Mouse (Mus musculus) A20 (cell line): Measurements from ENCODE around the gene Atrx.
"Not testable (repeated sequence)": the region's sequence is repeated elsewhere in the genome, so short reads cannot be mapped to it uniquely, and the experiment has no call there.

Experiments
- DNase-seq: peaks from one replicate; pipeline ENCODE4 v3.0.0-alpha.2; 2011; ENCODE audit warnings: low read depth, low spot score

Gene Atrx

DNA sequence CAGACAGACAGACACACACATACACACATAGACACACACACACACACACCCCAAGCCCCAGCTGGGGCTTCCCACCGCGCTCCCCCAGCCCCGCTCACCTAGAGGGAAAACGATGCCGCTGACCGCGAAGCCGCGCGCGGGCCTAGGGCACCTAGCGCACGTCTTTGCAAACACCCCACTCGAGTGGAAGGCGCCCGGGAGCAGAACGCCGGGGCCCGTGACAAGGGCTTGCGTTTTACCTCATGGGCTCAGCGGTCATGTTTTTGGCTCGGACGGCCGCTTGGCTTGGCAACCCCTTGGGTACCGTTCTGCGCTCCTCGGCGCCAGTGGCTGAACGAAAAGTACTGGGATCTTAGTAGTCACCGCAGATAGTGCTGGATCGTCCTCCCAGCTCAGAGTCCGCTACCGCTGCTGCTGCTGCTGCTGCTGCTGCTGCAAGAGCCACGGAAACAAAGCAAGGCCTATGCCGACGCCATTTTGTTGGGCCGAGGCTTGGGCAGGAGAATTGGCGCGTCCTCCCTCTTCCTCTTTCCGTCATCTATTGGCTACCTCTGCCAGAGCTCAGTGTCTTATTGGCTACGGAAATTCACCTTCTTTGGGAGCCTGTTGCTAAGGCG, at the start of gene Atrx:
TSS of gene Atrx (minus strand) at position 543 of the 617 bp plus-strand sequence.
- peak; percentile 85 for DNase-seq

DNA sequence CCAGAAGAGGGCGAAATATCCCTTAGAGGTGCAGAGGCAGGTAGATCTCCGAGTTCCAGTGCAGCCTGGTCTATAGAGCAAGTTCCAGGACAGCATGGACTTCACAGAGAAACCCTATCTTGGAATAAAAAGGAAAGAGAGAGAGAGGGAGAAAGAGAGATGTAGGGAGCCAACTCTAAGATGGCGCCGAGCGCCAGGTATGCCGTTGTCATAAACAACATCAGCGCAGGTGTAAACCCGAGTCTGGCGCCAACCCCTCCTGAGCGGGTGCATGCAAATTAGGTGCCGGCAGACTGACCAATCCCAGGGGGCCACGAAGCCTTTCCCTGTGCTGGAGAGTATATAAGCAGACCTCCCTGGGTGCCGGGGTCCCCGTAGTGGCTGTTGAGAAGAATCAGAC, 27.9 kb upstream of the Atrx start:
- DNase-seq = peak; percentile 30

DNA sequence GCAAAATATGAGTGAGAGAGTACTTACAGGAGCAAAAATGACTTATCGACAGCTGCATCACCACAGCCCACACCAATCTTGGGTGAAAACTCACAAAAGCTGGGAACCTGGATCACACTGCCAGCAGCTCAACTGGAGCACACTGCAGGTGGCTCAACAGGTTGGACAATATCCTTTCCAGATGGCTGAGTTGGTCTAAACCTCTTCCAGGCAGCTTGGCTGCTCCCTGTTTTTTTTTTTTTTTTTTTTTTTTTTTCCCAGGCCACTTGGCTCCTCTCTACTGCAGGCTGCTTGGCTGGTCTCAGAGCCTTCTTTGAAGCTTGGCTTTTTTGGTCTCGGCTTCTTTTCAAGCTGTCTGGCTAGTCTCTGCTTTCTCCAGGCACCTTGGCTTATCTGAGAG, 24.8 kb upstream of the Atrx start:
- no peak for DNase-seq

DNA sequence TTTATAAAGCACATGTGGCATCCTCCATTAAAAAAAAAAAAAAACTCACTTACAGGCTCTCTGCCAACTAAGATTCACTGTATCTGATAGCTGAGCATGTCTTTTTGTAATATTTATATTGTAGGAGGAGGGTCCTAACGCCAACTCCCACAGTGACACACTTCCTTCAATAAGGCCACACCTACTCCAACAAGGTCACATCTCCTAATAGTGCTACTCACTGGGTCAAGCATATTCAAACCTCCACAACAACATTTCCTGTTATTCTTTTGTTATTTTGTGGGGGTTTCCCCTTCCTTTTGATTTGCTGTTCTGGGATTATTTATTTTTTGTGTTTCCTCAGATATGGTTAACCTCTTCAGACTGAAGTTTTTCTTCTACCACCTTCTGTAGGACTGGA, 17.2 kb upstream of the Atrx start:
- DNase-seq = no peak

DNA sequence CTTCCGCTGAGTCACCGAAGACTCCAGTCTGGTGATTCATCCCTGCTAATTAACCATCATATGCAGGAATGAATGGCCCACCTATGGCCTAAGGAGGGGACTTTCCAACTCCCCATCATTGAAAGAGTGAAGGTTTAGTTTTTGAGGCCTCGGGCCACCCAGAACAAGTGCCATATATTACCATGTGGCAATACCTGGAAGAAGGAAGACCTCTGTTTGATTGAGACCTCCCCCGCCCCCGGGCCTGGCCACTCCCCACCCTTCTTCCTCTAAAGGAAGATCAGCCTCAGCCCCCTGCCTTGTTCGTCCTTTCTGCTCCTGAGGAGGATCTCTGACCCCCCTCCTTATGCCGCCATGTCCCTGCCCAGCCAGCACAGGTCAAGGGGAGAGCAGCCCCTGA, 10.0 kb upstream of the Atrx start:
- DNase-seq = no peak

DNA sequence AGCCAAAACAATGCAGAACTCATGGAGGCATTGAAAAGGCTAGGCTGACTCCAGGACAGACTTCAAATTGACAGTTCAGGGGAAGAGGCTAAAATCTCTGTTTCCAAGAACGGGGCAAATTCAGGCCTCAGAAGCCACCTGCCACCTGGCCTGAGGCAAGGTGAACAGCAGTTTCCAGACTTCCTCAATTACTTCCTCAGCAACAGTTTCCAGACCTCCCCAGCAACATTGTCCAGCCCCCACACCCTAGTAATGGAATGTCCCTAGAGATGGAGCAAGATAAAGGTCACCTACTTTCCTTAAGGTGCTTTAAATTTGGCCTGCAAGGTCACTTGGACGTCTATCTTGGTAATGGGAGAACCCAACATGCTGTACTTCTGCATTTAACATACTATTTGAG, 8.5 kb upstream of the Atrx start:
- DNase-seq = peak; percentile 59

GRCm38 (mm10) chrX:105934341-105934740, 5.1 kb upstream of the Atrx start:
- no peak for DNase-seq

- DNase-seq = no peak
Measured at GRCm38 (mm10) chrX:105929478-105930038, 355 bp upstream of the Atrx start.

DNA sequence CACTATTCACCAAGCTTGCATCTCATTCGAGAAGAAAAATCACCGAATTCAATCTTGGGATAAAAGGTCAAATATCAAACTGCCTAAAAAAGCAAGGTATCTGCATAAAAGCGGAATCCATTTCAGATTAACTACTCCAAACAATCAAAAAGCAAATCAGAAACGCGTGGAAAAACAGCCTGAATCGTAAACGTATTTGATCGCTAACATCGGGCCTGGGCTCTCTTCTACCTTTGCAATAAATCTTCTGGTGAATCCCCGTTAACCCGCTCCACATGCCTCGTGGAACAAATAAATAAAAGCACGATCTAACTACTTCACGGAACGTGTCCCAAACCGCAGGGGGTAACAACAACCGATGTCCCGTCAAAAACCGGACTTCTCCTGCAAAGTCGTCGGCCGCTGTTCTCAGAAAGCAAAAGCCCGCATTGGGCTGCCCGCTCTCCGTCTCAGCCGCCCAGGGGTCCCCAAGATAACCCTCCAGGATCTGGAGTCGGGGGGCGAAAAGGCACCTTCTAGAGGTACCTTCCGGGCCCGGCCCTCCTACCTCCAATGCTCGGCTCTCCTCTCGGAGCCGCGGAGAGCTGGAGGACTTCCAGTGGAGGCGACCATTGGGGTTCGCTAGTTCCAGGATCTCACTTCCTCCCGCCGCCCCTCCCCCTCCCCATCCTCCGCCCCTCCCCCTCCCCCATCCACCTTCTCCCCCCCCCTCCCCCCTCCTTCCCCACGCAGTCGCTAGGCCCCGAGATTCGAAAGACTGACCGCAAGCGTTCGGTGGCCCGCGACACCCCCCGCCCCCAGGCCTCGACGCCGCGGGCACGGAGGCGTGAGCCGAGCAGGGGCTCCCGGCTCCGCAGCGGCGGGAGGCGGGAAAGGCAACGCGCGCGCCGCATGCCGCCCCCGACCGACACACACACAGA, 1.0 kb downstream of the Atrx start:
- peak; percentile 63 for DNase-seq

- DNase-seq = no peak
Measured at GRCm38 (mm10) chrX:105926121-105926735, 3.0 kb downstream of the Atrx start.

DNA sequence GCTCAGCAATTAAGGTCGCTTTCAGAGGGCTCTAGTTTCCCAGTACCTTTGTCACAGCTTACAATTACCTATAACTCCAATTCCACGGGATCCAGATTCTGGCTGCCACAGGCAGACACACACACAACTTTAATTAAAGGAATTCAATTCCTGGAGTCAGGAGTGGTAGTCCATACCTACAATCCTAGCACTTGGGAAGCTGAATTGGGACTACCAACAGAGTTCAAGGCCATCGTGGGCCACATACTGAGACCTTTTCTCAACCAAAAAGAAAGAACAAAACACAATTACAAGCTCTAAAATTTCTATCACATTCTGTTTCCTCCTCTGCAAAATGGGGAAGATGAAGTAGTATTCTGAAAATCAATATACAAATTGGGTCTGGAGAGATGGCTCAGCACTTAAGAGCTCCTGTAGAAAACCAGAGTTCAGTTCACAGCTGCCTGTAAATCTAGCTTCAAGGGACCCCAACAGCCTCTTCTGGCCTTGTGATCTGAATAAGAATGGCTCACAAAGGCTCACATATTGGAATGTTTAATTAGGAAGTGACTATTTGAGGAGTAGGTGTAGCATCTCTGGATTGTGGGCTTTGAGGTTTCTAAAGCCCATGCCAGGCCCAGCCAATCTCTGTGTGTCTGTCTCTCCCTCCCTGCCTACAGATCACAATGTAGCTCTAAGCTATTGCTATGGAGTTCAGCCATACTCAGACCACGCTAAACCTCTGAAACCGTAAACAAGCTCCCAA, 4.7 kb downstream of the Atrx start:
- no peak for DNase-seq

DNA sequence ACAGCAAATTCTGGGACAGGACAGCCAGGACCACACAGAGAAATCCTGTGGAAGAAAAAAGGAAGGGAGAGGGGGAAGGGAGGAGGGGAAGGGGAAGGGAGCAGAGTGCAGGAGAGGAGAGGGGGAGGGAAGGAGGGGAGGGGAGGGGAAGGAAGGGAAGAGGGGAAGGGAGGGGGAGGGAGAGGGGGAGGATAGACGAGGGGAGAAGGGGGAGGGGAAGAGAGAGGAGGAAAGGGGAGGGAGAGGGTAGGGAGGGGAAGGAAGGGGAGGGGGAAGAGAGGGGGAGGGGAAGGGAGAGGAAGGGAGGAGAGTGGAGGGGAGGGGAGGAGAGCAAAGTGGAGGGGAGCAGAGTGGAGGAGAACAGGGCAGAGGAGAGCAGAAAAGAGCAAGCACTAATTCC, 5.3 kb downstream of the Atrx start:
- DNase-seq = no peak

DNA sequence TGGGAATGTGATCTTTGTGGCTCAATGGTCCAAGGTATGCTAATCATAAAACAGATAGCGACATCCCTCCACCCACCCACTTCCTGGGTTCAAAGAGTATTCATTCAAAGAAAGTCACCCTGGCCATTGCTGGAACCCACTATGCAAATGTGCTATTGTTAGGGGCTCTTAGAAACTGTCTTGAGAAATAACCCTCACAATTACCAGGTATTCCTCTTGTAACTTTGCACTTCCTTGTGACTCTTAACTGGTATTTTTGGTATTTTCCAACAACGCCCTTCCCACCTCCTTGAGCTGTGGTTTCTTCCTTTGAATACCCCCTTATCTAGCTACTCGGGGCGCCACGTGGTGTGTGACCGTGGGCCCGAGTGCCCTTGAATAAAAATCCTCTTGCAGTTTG, 6.2 kb downstream of the Atrx start:
- not testable (repeated sequence) for DNase-seq

DNA sequence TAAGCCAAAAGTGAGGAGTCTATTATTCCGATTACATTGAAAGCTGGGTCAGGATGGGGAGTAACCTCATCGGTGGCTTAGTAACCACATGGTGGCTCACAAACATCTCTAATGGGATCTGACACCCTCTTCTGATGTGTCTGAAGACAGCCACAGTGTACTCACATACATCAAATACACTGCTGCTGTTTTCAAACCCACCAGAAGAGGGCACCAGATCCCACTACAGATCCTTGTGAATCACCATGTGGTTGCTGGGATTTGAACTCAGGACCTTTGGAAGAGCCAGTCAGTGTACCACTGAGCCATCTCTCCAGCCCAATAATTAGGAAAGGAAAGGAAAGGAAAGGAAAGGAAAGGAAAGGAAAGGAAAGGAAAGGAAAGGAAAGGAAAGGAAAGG, 7.8 kb downstream of the Atrx start:
- peak; percentile 51 for DNase-seq

DNA sequence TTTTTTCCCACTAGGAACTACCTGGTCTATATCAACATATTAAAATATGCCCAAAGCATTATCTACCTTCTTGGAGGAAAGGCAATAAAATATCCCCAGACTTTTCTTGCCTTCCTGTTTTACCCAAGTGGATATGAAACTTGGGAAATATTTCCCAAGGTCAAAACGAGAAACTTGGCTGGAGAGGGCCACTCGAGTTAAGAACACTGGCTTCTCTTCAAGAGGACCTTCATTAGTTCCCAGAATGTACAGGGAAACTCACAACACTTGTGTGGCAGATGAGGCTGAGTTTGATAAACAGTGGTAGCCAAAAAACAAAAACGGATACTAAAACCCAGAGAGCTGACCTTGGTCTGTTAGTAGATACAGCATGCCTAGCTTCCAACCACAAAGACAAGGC, 17.5 kb downstream of the Atrx start:
- DNase-seq = no peak

GRCm38 (mm10) chrX:105901611-105902010, 27.6 kb downstream of the Atrx start:
- no peak for DNase-seq

DNA sequence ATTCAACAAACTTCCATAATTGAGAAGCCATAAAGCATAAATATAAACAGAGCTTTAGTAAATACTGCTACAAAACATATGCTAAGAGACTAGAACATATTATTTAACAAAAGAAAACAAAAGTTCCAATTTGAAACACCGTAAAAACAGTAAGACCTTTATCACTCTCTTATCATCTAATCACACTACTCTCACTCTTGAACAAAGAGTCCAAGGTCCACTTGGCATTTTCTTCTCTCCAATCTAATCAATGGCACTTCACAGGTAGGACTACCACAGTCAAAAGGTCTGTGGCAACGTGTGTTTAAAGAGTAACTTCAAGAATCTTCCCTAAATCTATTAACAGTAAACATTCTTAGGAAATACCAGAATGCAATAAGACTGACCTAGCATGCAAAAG, 42.3 kb downstream of the Atrx start:
- DNase-seq = no peak

DNA sequence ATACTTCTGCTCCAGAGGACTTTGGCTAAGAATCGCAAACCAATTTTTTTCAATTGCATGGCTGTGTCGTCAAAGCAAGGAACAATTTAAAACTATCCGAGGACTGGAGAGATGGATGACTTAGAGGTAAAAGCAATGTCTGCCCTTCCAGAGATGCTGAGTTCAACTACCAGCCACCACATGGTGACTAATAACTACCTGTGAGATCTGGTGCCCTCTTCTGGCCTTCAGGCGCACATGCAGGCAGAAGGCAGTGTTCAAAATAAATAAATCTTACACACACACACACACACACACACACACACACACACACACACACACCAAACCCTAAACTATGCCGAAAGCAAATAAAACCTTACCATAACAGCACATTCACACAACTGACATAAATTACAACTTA, 64.8 kb downstream of the Atrx start:
- peak; percentile 43 for DNase-seq

GRCm38 (mm10) chrX:105824462-105824861, 104.7 kb downstream of the Atrx start:
- DNase-seq = no peak

DNA sequence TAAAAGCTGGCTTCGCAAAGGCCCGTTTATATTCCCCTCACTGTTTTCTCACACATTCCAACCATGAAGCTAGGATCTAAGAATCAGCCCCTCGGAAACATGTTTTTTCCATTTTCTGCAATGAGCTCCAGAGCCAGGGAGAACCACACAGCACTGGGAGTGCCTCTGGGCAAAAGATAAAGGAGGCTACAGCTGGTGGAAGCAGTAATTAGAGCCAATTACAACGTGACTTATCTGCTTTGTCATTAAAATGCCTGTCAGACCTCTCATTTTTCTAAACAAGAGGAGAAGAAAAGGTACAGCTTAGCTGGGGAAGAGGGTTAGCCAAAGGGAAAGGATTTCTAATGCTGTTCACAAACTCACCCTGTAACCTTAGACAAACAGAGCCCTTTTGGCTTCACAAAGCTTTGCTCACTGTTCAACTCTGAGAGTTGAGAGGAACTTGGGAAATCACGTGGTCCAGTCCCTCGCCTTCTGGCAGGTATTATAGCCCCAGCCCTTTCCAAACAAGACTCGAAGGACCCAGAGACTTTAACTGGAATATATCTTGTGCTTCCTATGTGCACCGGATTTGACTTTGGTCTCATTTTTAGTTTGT, 134.3 kb downstream of the Atrx start:
- no peak for DNase-seq

DNA sequence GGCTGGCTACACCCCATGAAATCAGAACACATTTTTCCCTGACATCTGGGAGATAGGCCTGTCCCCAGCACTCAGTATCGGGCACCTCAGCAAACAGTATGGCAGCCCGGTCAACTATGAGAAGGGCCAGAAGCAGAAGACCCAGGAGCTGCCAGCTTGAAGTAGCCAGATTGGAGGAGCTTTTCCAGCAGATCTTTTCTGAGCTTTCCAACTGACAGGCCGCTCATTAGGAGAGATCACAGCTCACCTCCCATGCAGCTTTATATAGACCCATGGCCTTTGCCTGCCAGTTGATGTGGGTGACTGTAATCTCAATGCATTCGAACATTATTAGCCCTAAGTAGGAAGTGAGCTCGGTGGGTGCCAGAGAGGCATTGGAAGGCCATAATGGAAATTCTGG, 155.9 kb downstream of the Atrx start:
- DNase-seq = no peak
